Mouse (Mus musculus) MEL (cell line): ENCODE results near the gene Clic4.

Experiments used
- ETS1 ChIP-seq: IDR thresholded peaks from 2 replicates; pipeline ENCODE4 v1.6.1; 2012; ENCODE audit warnings: low read depth, mild to moderate bottlenecking, inconsistent platforms, low read length, improper control_type of control experiment, moderate library complexity
- MAZ ChIP-seq: IDR thresholded peaks from 2 replicates; pipeline ENCODE4 v1.6.1; 2012; ENCODE audit warnings: low read depth, mild to moderate bottlenecking, inconsistent platforms, low read length, improper control_type of control experiment

DNA sequence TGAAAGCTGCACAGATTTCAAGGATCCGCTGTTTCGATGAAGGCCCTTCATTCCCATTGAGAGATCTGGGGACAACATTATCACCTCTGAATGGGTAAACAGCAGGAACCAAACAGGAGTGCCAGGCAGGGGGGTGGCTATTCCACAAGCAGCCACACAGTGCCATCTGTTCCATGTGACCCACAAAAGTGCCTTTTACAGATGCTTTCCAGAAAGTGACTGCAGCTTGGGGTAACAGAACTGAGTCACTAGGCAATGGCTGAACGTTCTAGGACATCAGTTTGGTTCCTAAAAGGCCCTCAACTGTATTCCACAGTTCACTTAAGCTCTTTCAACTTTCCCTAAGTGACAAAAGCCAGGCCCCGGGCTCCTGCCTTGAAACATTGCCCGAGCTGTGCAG is 42.0 kb downstream of the Clic4 start:
- TF ChIP-seq MAZ (no peak), ETS1 (no peak)
